Mouse (Mus musculus) CD4-positive naive resting alpha-beta T cell, adult 57 days (primary cell): ENCODE measurements around the gene Nck1. TPM values are rescaled to one million over a fixed set of nuclear protein-coding genes. Genes with fewer than 3 reads are reported as not detected.

Experiments used
- total RNA-seq: library from RNA; stranded (reverse); gene quantifications from one replicate; pipeline ENCODE4 v1.2.4, GENCODE M21; 2023

The Nck1 gene
- total RNA-seq = 42.8 TPM

GRCm38 (mm10) chr9:100545715-100546593, at the start of gene Nck1:
TSS of gene Nck1 (minus strand) at chr9:100546134.

GRCm38 (mm10) chr9:100570626-100571233, 24.8 kb upstream of the Nck1 start, which contains the start of gene Slc35g2:
TSS of gene Slc35g2 (minus strand) at chr9:100571090.

GRCm38 (mm10) chr9:100486431-100486830, 59.5 kb downstream of the Nck1 start, which contains the start of gene Il20rb:
TSS of gene Il20rb (minus strand) at chr9:100486788.

Other genes with a start within 250 kb of the Nck1 start
- 4.4 TPM for gene Il20rb, start 59.3 kb downstream of the Nck1 start, total RNA-seq
- gene Slc35g2, start 25.0 kb upstream of the Nck1 start, total RNA-seq = not detected
- 102 TPM for gene Stag1, start 51.7 kb upstream of the Nck1 start, total RNA-seq